11 mouse cellular contexts compared by ENCODE assay signal in the genomic region with DNA sequence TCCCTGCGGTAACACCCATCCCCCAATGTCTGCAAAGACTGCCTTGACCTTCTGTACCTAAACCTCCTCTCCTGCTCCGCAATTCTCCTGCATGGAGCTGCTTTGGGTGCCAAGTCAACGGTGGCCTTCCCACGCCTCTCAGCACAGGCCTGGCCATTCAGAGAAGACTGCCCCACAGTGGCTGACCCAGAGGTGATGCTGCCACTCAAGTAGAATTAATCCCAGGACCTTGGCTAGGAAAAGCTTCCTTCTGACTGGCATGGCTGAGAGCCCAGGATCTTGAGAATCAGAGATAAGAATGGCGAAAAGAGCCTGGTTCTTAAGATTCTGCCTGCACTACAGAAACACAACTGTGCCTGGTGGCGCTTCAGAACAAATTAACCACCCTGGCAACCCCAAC.
A peak's percentile ranks its signal among the peaks of the same experiment; 100 is the strongest.
DNase-seq lines count a peak whose midpoint lies in the region; ATAC-seq and TF ChIP-seq lines count a peak whose summit lies in the region.
"Had no signal": no experiment of that assay in that cellular context is flagged by ENCODE, and none has a peak within 500 bp of the region (broad histone marks: within the 10 kb centered on the region; RNA-seq: fewer than 3 reads in every experiment).

No protein-coding gene starts in this region.

- no peak overlapping the region for H3K9ac ChIP-seq in liver, embryonic 11.5 days (ENCODE audit: low read depth, low read length)
- H3K9ac ChIP-seq: embryonic facial prominence, embryonic 13.5 days; neural tube, embryonic 12.5 days had no signal

- intact Hi-C loops in left cerebral cortex, adult 2 months (cut with DNase I): no loop called here

- WGBS in liver, embryonic 11.5 days: 73% methylated on average over 6 of the region's 6 CpGs

- no peak overlapping the region for H3K4me2 ChIP-seq in liver, embryonic 11.5 days
- H3K4me2 ChIP-seq: embryonic facial prominence, embryonic 13.5 days; neural tube, embryonic 12.5 days had no signal

- H3K4me1 ChIP-seq in liver, embryonic 11.5 days (replicated peaks; ENCODE audit: control insufficient read depth, insufficient read depth, low read length): no peaks in the 10 kb centered on the region
- H3K4me1 ChIP-seq: embryonic facial prominence, embryonic 13.5 days; neural tube, embryonic 12.5 days had no signal

- H3K4me3 ChIP-seq in layer of hippocampus, adult 2 months: no peak overlapping the region
- H3K4me3 ChIP-seq in left cerebral cortex, adult 2 months: no peak overlapping the region
- H3K4me3 ChIP-seq in liver, embryonic 11.5 days (ENCODE audit: low read depth, low read length): no peak overlapping the region
- H3K4me3 ChIP-seq: embryonic facial prominence, embryonic 13.5 days; neural tube, embryonic 12.5 days had no signal

- no peak overlapping the region; the same call in 1 of the 2 replicates for H3K27ac ChIP-seq in layer of hippocampus, adult 2 months
- no peak overlapping the region for H3K27ac ChIP-seq in left cerebral cortex, adult 2 months
- no peak overlapping the region for H3K27ac ChIP-seq in liver, embryonic 11.5 days (ENCODE audit: low read depth, low read length)
- H3K27ac ChIP-seq: embryonic facial prominence, embryonic 13.5 days; neural tube, embryonic 12.5 days had no signal

- no peaks in the 10 kb centered on the region for H3K27me3 ChIP-seq in liver, embryonic 11.5 days (replicated peaks; ENCODE audit: control insufficient read depth, insufficient read depth, low read length)
- H3K27me3 ChIP-seq: embryonic facial prominence, embryonic 13.5 days; neural tube, embryonic 12.5 days had no signal

- peak; percentile 50 for TF ChIP-seq CTCF in layer of hippocampus, adult 2 months (conservative IDR thresholded peaks at IDR 0.05)
- peak; percentile 9; the same call in 1 of the 2 replicates for TF ChIP-seq CTCF in left cerebral cortex, adult 2 months (IDR thresholded peaks at IDR 0.05)

- ATAC-seq in liver, embryonic 11.5 days (replicated peaks; ENCODE audit: low FRiP score): no peak
- ATAC-seq in erythroblast, adult 5-6 weeks (replicated peaks; ENCODE audit: low FRiP score, poor library complexity, severe bottlenecking): no peak

- no peaks in the 10 kb centered on the region for H3K36me3 ChIP-seq in liver, embryonic 11.5 days (ENCODE audit: control insufficient read depth, insufficient read depth, low read length)
- H3K36me3 ChIP-seq: embryonic facial prominence, embryonic 13.5 days; neural tube, embryonic 12.5 days had no signal

- peak; percentile 6 for DNase-seq in adrenal gland, postnatal 10 days
- DNase-seq in adrenal gland, postnatal 4 days (ENCODE audit: low spot score in 2 of 2): no peak
- peak in 1 of 2 experiments; percentile 37 for DNase-seq in layer of hippocampus, adult 2 months (ENCODE audit: low spot score in 2 of 2)
- no peak for DNase-seq in layer of hippocampus, postnatal 36 days
- peak in 1 of 2 experiments; percentile 13 for DNase-seq in left cerebral cortex, adult 2 months (ENCODE audit: extremely low spot score in 1 of 2, low spot score in 2 of 2)
- DNase-seq in right cerebral cortex, adult 18-20 months: peak; percentile 10
- no peak for DNase-seq in liver, embryonic 11.5 days (ENCODE audit: low spot score)
- DNase-seq: gastrocnemius, postnatal 25 days had no signal

- no peaks in the 10 kb centered on the region for H3K9me3 ChIP-seq in liver, embryonic 11.5 days (ENCODE audit: control insufficient read depth, low read length)
- H3K9me3 ChIP-seq: embryonic facial prominence, embryonic 13.5 days; neural tube, embryonic 12.5 days had no signal

Comparison
In these comparisons a context has a peak if more than half of its experiments do, and no peak if none do; other contexts are left out.
1. DNase-seq: peak in adrenal gland, postnatal 10 days (single experiment) and right cerebral cortex, adult 18-20 months (single experiment); none in adrenal gland, postnatal 4 days (0 of 2), layer of hippocampus, postnatal 36 days (0 of 2) and liver, embryonic 11.5 days (single experiment).